Mouse (Mus musculus): Measurements from ENCODE around the gene Adarb1.

Adarb1 gene

DNA sequence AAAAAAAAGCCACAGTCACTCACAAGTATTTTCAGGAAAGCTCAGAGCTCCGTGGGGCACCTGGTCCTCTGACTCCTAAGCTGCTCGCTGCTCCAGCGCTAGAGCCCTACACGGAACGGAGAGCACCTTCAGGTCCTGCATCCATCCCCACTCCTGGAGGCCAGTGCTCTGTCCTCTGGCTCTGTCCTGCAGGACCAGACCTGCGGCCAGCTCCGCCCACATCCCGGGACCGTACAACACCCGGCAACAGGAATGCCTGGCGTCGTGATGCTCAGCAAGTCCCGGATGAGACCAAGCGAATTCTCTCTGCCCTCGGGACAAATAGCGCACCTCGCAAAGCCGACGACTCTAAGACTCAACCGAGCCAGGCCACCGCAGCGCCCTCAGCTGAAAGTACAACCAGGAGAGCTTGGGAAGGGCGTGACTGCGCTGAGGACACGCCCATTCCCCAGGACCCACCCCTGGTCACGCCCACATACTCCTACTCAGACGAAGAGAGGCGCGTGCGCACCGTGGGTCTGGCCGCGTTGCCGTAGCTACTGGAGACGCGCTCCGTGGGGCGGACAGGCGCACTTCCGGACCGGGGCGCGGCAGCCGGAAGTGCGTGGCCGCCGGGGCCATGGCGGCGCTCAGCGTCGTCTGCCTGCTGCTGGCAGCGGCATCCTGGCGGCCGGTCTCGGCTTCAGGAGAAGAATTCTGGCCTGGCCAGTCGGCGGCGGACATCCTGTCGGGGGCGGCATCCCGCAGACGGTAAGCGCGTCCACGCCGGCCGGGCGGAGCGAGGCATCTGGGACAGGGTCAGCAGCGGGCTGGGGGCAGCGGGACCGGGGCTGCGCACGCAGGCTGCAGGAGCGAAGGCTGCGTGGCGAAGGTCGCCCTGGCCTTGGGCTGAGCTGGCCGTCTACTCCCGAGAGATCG, 159.1 kb downstream of the Adarb1 start, which contains the start of gene Pofut2:
Gene Pofut2 (plus strand): TSS at position 515 of the 918 bp plus-strand sequence.
- peak; percentile 95 for DNase-seq

DNA sequence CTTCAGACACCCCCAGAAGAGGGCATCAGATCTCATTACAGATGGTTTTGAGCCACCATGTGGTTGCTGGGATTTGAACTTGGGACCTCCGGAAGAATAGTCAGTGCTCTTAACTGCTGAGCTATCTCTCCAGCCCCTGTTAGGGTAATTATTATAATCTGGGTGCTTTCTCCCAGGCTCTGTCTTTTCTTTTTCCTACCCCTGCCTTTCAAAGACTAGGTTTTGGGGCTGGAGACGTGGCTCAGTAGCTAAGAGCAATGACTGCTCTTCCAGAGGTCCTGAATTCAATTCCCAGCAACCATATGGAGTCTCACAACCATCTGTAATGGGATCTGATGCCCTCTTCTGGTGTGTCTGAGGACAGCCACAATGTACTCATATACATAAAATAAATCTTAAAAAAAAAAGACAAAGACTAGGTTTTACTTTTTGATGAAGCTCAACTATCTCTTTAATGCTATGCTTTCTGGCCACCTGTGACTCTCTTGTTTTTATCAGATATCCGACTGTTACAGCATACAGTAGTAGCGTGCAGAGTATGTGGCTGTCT, 160.0 kb downstream of the Adarb1 start:
- DNase-seq: no peak

DNA sequence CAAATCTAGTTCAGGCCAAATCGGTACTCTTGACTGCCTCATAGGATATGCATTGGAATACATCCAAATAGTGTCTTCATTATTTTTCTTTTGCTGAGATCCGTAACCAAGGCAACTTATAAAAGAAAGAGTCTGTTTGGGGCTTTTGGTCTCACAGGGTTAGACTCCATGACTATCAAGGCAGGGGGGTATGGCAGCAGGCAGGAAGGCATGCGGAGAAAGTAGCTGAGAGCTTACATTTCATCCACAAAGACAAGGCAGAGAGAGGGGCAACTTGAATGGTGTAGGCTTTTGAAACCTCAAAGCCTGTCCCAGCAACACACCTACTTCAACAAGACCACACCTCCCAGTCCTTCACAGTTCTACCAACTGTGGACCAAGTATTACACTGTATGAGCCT, 162.4 kb downstream of the Adarb1 start:
- no peak for DNase-seq

DNA sequence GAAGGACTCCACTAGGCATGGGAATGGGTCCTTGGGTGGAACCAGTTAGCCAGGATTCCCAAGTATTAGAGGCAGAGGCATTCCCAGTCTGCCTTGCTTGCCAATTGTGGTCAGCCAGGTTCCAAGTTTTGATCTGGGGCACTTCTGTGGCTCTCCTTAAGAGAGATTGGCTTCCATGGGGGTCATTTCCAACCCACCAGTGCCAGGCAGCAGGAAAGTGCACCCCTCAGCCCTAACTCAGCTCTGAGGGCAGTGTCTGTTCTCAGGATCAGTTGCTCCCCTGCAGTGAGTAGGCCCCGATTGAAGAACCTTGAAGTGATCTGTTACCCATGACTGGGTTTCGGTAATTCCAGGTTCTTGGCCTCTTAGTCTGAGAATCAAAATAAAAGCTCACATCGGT, 162.8 kb downstream of the Adarb1 start:
- no peak for DNase-seq

DNA sequence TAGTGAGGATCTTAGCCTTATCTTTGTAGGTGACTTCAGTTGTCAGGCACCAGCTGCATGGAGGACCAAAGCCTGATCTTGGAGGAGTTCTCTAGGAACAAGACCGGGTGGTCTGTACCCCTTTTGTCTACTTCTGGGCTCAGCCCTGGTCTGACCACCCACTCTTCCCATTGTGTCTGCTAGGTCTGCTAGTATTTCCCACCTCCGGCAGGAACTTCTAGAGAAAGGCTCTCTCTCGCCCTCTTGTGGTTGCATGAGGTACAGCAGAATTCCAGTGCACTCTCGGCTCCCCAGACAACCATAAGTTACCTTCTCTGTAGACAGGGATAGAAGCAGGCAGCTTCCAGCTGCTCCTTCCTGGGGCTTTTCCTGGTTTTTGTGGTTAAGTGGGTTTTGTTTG, 165.3 kb downstream of the Adarb1 start:
- DNase-seq: peak; percentile 66

DNA sequence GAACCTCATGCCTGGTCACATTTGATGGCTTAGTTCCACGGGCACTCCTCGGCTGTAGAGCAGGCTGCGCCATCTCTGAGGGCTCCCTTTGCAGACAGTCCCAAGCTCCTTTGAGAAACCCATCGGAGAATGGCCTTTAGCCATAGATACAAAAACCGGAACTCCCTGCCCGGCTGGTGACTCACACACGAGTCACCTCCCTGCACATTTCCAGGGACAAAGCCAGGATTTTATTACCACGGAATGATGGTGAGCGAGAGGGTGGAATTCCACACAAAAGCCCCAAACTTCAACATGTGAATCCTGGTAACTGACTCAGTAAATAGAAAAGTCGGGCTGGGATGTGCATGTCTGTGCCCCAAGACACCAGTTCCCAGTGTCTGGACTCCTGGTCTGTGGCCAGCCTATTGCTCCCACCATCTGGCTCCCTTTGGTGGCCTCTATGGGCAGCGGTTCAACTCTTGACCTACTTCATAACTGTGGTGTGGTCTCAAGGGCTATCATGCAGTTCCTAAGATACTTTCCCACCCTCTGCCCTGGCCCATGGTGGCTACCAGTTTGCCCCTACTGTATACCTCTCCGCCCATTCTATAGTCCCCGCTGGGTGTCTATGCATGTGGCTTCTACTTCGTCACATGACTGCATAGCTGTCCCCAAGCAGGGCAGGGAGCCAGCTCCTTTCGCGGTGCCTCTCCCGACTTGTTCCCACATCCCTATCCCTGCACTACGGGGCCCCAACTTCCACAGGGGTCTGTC, 166.1 kb downstream of the Adarb1 start:
- peak; percentile 31 for DNase-seq

DNA sequence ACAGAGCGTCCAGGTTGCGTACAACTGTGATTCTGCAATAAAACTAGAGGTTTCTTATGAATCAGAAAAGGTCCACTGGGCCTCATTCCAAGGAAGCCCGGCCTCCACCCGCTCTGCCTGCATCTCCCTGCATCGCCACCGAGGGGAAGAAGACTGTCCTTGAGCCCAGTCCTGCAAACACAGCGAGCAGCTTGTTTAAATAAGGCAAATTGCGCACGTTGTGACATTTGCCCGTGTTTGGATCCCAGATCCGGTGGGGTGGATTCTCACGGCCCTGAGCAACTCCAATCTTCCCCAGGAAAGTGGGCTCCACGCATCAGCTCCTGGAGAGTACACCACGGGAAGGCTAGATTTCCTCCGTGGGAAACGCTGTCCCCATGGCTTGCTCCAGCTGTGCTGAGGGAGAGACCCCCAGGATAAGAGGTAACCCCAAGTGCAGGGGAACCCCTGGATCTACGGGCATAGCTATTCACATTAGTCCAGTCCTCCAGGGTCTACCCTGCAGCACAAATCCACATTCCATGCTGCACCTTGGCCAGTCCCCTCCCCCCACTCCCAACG, 166.8 kb downstream of the Adarb1 start:
- no peak for DNase-seq

DNA sequence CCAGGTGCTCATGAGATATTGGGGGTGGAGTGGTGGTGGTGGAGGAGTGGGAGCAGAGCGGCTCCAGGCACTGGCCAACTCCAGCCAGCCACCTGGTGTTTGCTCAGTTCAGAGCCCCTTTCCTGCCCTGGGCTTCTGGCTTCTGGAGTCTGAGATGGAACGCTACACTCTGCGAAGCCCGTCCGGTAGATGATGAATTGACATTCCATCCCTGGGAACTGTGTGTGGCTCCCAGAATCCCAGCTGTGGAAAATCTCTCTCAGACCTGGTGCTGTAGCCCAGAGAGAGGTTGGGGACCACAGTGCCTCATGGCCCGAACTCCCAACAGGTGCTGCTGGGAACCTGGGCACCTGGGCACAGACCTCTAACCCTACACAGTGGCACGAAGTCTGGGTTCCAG, 170.4 kb downstream of the Adarb1 start:
- no peak for DNase-seq

DNA sequence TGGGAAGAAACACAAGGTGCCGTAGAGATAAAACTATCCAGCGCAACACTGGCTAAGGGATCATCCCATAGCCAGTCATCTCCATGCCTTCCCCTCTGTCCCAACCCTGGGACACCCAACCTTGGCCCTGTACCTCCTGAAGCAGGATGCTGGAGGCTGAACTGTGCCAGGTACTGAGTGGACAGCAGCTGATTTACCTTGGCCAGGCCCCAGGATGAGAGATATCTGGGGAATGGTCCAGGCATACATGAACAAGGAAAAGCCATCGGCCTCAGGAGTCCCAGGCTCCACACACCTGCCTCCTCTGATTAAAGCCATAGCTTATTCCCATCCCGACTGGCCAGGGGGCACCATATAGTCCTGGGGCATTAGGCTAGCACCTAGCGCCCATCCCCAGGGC, 171.0 kb downstream of the Adarb1 start:
- DNase-seq: no peak

DNA sequence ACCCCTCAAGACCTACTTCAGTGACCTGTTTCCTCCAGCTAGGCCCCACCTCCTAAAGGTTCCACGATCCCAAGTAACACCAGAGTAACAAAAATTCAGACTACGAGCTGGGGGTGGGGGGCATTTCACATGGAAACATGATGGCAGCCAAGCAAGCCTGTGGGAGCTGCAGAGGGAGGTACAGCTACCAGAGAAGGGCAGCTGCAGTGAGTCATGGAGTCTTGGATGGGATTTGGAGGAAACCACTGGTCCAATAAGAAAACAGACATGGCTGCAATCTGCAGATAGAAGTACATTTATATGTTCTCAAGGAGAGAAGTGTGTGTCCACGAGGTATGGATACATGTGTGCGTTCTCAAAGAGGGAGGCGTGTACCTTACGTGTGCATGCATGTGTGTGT, 173.3 kb downstream of the Adarb1 start:
- no peak for DNase-seq

DNA sequence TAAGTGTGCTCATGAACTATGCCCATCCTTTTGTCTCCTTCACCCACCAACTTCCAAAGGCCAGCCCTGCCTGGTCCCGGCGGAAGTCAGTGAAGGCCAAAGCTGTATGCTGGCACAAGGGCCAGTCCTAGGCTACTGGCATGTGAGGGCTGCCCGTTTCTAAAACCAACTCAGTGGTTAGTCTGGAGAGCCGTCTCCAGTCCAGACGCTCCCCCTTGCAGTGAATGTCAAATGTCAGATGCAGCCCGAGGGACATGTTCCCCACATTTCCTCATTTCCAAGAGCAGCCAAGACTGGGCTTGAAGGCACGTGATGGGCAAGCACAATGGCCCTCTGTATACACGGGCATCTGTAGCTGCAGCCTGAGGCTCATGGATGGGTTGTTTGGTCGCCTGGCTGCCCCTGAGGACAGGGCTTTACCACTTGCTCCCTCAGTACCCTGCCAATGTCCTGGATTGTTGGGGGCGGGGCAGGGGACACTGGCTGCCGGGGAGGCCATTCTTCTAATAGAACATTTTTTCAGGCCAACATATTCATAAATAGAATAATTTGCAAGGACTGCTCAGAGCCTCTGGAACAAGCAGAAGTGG, 174.4 kb downstream of the Adarb1 start:
- no peak for DNase-seq

DNA sequence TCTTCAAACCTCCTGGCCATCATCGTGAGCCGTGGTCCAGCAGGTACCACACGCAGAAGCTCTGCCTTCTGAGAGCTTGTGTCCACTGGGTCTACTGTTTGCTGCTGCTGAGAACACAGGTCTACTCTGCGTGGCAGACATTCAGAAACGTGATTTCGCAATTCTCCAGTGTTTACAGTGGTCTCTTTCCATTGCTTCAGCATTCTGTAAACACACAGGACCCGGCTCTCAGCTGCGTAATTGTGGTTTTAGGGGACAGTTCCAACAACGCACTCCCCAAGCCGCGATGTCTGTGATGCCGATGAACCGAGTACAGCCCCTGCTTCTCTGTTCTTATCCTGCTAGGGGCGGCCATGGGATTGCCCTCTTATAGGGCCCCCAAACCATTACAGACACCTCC, 175.2 kb downstream of the Adarb1 start:
- DNase-seq: no peak

DNA sequence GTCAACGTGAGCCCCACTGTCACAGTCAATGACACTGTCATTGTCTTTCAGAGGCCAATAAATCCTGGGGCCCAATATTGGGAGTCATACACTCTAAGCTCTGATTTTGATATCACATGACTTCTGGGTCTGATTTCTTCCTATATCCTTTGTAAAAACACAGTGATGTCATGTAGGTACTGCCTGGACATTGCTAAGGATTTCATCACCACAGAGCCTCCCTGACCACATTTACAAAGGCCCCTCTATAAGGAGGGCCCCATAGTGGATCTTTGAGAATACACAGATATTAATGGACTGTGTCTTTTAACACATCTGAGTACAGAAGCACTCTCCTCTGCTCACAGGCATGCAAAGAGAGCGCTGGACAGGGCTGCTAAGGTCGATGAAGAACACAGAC, 175.7 kb downstream of the Adarb1 start:
- no peak for DNase-seq

DNA sequence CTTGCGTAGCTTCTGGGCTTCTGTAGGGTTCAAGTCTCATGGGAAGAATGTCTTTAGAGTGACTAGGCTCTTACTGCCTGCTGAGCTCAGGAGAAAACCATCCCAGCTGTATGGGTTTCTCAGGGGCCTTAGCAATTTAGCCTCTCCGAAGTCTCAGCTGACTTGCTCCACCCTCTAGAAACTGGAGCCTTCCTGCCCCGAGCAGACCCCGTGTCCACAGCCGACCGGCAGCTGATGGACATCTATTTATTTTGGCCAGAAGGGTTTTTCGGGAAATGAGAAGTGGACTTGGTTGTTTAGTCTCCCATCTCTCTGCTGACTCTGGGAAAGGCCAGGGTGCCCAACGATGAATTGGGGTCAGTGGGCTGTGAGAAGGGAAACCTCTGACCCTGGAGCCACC, 177.3 kb downstream of the Adarb1 start:
- peak; percentile 42 for DNase-seq

Measured in kidney, adult 11 months (tissue).